Mouse (Mus musculus) G1E-ER4 (cell line): ENCODE measurements around the gene Psme3. TPM values are rescaled to one million over a fixed set of nuclear protein-coding genes. Genes with fewer than 3 reads are reported as not detected.

Experiments
- GATA1 ChIP-seq: IDR thresholded peaks from one replicate; pipeline ENCODE4 v1.8.0; 2012; ENCODE audit warnings: low read length, inconsistent platforms
- polyA plus RNA-seq: library from polyadenylated mRNA; stranded (reverse); fragments of >175 nt; gene quantifications from 2 replicates; pipeline ENCODE4 v1.2.3, GENCODE M21; 2012

Gene Psme3
- polyA plus RNA-seq, 1 experiment: 97.2 TPM

DNA sequence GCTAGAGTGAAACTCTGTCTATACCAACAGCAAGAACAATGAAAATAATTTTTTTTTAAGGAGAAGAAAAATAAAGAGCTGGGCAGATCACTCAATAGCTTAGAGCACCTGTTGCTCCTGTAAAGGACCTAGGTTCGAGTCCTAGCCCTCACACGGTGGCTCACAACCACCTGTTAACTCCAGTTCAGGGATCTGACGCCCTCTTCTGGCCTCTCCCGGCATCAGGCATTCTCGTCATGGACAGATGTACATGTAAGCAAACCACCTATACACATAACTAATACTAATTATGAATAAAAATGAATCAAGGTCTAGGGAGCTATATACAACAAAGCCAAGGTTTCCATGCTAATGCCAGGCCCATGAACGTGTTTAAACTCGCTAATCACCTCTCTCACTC, 15.1 kb upstream of the Psme3 start:
- TF ChIP-seq GATA1: no peak

DNA sequence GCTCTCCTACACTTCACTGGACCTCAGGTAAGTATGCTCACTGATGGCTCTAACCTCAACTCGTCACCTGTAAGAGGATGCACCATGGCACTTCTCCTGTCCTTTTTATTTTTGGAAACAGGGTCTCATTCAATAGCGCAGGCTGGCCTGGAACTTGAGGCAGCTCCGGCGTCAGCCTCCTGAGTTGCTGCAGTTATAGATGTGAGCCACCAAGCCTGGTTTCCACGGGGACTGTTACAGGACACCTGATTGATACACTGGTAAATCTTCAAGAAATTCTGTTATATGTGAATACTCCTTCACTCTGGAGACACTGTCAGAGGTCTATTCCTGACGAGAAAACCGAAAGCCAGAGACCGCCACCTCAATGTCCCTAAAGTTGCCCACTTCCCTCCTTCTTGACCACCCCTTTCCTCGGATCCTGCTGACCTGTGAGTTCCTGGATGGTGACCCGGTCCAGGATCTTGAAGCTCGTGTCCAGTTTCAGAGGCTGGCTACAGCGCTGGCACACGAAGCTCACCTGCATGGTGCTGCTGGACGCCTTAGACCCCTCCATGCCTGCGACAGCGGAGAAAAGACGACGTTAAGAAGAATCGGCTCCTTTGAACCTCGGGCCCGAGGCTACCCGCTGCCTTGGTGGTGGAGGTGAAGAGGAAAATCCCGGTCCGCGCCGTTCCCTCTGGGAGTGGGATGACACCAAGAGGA, 14.6 kb upstream of the Psme3 start:
- no peak for TF ChIP-seq GATA1

DNA sequence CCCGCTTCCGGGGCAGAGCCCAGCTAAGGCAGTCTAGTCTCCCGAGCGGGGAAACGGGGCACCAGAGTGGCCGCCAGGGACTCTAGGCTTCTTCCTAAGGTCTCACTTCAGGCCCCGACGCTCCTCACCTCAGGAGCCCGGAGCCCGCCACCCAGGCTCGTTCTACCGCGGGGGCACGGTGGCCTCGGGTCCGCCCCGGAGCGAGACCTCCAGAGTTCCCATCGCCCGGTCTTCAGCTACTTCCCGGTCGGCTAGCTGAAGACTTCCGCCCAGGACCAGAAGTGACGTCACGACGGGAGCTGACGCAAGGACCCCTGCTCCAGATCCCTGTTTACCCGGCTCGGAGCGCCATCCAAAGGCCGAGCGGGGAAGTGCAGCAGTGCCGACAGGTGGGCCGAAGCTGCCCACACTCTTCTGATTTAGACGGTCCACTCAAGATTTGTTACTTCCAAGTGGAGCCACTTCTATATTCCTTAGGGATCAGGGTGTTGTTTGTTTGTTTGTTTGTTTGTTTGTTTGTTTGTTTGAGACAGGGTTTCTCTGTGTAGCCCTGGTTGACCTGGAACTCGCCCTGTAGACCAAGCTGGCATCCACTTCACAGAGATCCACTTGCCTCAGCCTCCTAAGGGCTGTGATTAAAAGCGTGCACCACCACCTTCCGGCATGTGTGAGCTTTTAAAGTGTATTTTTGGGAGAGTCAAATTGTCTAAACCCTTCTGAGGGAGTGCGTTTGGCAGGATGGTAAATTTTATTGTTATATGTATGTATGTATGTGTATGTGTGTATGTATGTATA, 13.8 kb upstream of the Psme3 start, which contains the start of gene Becn1:
Becn1 (minus strand) TSS at position 283 of the 795 bp plus-strand sequence.
- no peak for TF ChIP-seq GATA1

DNA sequence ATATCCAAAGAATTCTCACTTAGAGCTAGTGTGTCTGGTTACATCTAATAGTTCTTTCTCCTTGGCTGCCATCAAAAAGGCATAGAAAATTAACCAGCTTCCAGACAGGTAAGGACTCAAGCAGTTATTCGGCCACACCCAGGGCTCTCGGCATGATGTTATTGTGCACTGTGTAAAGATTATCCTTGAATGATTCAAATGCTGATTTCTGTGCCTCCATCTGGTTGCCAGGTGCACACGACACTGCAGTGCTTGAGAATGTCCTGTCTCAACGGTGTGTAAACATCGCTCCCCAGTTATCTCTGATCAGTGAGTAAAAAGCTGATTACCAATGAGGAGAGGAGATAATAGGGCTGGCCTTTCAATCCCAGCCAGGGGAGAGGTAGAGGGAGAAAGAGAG, 8.3 kb upstream of the Psme3 start:
- no peak for TF ChIP-seq GATA1

DNA sequence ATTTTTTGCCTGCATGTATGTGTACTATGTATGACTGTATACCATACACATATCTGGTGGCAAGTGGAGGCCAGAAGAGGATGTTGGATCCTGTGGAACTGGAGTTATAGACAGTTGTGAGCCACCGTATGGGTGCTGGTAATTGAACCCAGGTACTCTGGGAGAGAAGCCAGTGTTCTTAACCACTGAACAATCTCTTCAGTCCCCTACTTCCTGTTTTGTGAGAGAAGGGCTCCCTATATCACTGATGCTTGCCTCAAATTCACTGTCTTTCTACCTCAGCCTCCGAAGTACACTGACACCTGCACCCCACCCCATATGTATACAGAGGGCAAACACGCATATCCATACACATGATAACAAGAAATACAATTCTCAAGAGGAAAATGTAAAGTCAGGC, 4.9 kb upstream of the Psme3 start:
- TF ChIP-seq GATA1: no peak

DNA sequence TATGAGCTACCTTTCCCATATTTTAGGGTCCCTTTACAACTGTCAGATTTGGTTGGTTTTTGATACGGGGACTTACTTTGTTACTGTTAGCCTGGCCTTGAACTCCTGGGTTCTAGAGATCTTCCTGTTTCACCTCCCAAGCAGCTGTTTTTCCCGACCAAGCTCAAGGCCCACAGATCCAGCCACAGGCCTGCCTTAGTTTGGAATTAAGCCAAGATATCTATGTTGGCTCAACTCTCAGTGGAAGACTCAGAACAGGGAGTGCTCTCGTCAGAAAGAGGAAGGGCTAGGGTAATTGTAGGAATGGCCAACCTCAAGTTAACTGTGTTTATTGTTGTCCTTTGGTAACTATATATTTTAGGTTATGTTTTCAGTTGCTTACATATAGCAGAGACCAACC, 3.9 kb upstream of the Psme3 start:
- TF ChIP-seq GATA1: no peak

DNA sequence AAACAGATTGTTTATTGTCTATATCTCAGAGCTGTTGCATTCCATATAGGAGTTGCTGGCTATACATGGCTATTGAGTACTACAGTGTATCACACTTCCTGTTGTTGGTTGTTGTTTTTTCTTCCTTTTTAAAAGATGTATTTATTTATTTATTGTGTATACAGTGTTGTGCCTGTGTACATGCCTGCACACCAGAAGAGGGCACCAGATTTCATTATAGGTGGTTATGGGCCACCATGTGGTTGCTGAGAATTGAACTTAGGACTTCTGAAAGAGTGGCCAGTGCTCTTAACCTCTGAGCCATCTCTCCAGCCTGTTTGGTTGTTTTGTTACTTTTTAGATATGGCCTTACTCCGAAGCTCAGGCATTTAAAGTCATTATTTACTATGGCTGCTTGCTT, 1.4 kb upstream of the Psme3 start:
- TF ChIP-seq GATA1: no peak

DNA sequence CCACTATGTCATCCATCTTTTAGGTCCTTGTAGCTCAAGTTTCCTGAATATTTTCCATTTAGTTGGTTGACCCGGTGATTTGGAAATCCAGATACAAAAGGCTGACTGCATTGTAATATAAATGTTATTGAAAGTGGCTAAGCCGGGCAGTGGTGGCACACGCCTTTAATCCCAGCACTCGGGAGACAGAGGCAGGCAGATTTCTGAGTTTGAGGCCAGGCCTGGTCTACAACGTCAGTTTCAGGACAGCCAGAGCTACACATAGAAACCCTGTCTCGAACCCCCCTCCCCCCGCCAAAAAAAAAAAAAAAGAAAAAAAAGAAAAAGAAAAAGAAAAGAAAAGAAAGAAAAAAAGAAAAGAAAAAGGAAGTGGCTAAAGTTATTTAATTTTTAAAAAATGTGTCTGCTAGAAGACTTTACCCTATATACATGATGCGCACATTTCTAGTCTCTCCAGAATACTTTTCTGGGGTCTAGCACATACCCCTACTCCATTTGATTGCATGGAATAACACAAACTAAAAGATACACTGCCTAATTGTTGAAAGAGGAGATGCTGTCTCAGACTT, 847 bp upstream of the Psme3 start:
- no peak for TF ChIP-seq GATA1

DNA sequence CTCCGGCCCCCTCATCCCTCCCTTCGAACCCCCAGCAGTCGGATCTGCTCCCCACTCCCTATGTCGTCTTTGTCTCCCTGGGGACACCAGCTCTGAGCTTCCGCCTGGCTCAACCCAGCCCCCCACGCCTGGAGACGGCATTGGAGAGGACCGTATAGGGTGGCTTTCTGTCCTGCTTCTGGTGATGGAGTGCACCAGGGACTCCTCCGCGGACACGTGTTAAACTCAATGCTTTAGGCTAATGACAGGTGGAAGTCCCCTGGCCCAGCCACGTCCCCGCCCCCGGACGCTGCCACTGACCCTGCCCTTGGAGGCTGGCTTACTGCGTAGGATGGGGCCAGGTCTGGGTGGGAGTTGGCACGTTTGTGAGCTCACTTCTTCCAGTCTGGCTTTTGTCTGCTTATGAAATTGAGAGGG, 496 bp downstream of the Psme3 start:
- TF ChIP-seq GATA1: no peak

DNA sequence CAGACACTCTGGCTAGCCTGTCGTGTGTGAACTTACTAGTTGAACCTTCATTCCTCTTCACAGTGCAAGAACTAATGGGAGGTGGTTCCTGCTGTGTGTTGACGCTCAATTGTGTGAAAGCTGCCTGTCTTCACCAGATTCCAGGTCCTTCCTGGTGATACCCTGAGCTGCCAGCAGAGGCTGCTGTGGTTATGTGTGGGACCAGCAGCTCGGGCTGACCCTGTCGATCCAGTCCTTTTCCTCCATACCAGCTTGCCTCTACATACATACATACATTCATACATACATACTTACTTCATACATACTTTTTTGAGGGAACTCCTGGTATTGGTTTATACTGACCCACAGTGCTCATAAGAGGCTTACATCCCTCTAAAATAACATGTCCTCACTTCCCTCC, 7.6 kb downstream of the Psme3 start:
- TF ChIP-seq GATA1: no peak

DNA sequence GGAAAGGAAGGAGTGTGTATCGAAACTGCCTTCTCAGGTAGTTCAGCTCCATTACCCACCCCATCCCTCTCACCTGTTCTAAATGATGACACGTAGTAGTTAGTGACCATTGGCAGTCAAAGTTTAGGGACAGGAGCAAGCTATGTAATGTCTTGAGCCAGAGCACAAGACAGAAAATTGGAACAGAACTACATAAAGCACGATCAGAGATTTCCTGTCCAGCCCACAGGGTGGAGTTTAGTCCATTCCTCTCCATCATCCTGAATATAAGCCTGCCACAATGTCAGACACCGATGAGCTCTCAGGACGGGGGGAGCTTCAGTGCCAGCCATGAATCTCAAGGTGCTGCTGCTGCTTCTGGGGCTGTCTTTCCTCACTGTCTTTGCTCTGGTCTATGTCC, 8.8 kb downstream of the Psme3 start, which contains the start of gene Aoc2:
Aoc2 (plus strand) TSS at position 301 of the 400 bp plus-strand sequence.
- no peak for TF ChIP-seq GATA1

DNA sequence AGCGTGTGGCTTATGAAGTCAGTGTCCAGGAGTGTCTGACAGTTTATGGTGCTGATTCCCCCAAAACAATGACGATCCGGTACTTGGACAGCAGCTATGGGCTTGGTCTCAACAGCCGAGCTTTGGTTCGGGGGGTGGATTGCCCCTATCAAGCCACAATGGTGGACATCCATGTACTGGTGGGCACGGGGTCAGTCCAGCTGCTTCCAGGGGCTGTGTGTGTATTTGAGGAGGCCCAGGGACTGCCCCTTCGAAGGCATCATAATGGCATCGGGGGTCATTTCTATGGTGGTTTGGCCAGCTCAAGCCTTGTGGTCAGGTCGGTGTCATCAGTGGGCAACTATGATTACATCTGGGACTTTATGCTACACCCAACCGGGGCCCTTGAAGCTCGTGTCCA, 10.1 kb downstream of the Psme3 start:
- no peak for TF ChIP-seq GATA1

DNA sequence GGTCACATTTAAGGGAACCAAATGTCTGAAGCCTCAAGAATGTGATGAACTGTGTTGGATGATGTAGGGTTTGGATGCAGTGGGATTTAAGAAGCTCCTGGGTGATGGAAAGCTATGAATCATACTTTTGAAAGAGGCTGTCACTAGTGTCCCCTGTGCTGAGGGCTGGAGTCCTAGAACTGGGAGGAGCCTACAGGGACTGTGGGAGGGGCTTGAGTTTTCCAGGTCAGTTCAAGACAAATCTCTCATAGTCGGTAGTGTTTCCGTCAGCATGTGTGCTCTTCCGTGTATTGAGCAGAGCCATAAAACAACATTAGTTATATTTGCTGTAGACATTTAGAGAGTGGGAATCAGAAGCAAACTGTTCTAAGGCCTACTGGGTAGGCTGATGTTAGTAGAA, 11.3 kb downstream of the Psme3 start:
- TF ChIP-seq GATA1: no peak

DNA sequence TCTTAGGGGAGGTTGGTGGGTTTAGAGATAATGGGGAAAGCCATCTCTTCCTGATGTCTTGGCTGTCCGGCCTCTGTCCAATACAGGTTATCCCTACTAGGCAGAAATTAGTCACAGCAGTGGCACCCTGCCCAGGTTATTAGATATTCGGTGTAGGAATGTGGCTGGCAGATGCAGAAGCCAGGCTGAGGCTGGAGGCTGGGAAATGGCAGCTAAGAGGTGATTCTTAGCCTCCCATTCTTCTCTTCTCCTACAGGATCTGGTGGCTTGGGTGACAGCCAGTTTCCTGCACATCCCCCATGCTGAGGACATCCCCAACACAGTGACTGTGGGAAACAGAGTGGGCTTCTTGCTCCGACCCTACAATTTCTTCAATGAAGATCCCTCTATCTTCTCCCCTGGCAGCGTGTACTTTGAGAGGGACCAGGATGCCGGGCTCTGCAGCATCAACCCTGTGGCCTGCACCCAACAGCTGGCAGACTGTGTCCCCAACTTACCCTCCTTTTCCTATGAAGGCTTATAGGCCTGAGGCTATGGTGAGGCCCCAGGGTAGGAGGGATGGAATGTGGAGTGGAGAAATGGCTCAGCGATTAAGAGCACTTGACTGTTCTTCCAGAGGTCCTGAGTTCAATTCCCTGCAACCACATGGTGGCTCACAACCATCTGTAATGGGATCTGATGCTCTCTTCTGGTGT, 13.1 kb downstream of the Psme3 start:
- TF ChIP-seq GATA1: no peak

DNA sequence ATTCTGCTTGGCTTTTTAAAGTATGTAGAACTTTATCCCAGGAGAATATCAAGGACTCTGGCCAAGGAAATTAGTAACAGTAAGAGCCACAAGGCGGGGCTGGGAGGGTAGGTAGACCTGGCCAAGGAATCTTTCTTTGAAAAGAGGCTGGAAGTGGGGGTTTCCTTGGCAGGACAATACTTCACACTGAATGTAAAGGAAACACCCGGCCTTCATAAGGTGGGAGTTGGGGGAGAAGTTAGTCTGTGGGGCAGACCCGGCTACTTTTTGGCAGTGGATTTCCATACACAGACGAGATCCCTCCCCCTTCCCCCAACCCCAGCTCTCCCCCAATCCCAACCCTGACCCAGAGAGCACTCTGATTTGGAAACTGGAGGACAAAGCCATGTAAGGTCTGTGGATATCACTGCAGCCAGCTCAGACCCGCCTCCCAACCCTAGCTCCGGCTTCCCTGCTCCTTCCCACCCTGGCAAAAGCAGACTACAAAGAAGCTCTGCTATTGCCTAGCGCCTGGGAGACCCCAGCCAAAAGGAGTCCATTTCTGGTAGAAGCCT, 14.4 kb downstream of the Psme3 start, which contains the start of gene Aoc3:
Aoc3 (plus strand) TSS at position 235 of the 554 bp plus-strand sequence.
- no peak for TF ChIP-seq GATA1
